Mouse (Mus musculus): Measurements from ENCODE around the gene Arid4b. TPM values are rescaled to one million over a fixed set of nuclear protein-coding genes. Genes with fewer than 3 reads are reported as not detected.
A peak's percentile ranks its signal among the peaks of the same experiment; 100 is the strongest.

Arid4b gene
- total RNA-seq, 2 experiments from 2014 or later = 26.7 to 31.9 TPM

DNA sequence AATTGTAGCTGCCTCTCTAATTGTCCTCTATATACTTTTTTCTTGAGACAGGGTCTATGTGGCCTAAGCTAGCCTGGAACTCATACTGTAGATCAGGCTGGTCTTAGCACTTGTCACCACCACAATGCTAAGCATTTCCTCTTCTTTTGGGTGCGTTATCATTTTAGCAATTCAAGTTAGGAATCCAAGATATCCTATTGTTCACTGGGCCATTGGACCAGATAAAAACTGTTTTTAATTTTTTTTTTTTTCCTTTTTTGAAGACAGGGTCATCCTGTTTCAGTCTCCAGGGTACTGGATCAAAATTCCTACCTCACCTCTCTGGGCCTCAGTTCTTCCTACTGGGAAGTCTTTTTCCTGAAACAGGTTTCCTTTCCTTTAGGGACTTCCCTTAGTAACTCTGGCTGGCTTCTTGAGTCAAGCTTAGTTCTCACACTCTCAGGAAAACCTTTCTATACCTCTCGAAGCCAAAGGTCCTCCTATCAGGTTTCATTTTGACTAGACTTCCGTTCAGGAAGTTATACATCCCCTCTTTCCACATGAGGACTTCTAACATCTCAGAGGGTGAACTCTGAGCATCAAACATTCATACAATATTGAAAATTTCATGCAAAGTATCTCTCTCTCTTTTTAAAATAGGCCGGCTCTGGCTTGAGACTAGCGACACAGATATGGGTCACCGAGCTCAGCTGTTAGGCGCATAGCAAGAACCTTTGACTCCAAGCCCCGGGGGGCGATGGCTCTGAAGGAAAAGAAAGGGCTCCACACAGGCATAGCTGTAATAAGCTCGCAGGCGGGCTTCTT, 621 bp upstream of the Arid4b start:
- DNase-seq = no peak

DNA sequence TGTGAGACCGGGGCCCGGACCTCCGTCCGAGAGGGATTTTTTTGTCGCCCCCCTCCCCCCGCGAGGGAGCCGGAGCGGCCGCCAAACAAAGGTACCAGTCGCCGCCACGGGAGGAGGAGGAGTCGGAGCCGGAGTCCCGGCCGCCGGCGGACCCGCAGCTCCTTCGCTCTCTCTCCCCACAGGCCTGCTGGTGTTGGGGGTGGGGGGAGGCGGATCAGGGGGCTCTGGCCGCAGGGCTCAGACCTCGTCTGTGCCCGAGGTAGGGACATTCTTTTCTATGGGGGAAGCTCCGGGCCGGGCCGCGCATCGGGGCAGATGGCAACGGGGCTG, 875 bp downstream of the Arid4b start:
- DNase-seq = no peak

DNA sequence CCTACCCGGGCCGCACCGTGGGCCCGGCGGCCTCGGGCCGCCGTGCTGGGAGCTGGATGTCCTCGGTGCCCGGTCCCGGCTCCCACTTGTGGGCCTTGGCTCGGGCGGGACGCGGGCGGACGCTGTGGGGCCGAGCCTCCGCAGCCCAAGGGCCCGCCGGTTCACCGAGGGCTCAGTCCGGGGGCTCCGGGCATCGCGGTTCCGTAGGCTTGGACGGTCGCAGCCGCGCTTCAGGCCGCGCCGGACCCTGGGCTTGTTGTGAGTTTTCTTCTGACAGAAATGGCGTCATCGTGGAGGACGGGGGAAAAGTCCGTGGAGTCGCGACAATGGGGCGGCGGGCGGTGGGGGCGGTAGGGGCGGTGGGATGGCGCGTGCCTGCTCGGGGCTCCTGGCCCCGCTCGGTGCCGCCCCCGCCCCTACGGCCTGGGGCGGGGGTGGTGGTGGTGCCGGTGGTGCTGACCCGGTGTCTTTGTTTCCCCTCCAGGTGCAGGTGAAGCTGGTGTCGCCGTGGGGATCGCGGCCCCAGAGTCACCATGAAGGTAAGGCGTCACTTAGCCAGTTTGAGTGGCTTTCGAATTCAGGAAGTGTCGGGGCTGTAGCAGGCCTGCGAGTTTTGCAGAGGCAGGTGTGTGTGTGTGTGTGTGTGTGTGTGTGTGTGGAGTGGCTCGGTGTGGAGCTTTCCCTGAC, 1.5 kb downstream of the Arid4b start:
- DNase-seq = peak; percentile 59

DNA sequence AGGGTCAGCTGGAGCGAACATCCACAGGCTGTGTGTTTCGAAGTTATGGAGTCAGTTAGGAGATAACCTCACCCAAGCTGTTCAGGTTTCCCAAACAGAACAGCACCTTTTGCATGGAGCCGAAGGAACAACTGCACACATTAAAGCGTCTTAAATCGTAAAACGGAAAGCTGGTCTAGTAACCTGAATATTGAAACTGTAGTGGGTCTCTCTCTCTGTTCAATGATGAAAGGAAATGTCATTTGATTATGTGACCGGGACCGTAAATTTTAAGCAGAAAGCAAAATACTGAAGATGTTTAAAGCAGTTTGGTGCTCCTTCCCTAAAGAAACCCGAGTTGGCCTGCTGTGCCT, 2.0 kb downstream of the Arid4b start:
- no peak for DNase-seq

DNA sequence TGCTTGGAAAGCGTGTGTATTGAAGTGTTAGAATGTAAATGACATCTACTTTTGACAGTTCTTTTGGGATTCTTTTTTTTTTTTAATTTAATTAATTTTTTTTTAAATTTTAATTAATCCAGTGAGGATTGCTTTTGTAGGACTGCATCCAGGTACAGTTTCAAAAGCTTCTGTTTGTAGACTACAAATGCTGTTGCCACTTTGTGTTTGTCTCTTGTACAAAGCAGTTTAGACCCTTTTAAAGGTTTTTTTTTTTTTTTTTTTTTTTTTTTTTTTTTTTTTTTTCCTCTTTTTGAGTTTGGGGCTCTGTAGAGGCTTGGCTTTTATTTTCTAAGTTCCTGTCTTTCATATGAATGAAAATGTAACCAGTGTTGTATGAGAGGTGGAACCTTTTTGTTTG, 2.7 kb downstream of the Arid4b start:
- no peak for DNase-seq

DNA sequence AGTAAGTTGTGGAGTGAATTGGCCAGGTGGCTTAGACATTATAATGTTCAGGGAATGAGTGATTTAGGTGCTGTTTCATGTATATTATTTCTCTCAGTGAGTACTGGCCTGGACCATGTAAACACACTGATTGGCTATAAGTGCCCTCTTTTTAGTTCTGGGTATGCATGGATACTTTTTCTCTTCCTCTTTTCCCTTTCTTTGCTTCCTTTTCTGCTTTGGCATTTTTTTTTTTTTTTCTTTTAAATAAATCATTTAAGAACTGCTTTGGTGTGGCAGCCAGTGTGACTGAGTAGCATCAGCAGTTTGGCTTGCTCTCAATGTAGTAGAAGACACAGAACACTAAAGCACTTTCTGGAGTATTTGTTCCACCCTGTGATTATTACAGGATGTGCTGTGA, 5.0 kb downstream of the Arid4b start:
- DNase-seq = no peak

DNA sequence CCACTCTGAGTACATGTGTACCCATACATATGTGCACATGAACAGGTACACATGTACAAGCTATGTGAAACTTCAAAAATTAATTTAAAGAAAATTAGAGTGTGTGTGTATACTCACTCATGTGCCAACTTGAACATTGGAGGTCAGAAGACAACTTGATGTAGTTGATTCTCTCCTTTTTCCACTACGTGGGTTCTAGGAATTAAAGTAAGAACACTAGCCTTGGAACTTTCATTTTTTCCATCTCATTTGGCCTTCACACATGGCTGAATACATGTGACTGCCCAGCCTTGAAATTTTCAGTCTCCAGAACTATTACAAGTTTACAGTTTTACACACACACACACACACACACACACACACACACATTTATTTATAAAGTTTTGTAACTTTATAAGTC, 6.3 kb downstream of the Arid4b start:
- no peak for DNase-seq

DNA sequence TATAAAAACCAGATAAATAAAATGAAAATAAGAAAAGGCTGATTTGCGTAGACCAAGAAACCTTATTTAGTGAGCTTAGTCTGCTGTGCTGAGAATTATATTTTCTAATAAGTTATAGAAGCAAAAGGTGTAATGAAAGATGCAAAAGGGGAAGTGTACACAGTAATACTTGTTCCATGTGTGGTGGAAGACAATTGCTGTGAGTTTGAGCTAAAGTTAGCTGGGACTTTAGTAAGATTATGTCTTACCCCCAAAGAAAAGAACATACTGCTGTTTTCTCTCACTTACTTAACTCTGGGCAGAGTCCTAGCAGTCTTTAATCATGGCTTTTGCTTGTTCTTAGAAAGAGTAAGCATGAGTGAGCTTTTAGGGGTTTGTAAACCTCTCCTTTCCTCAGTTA, 11.3 kb downstream of the Arid4b start:
- DNase-seq = no peak

DNA sequence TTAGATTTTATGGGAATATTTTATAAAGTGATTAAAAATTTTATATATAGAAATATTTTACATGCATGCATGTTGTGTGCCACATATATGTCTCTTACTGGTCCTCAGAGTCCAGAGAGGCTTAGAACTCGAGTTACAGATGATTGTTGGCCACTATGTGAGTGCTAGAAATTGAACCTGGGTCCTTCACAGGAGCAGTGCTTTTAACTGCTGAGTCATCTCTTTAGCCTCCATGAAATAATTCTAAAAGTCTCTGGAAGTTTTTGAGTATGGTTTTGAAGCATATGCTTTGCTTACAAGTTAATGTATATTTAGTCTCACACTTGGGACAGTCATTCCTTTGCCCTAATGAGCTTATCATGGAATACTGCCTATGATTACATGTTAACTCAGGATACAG, 12.3 kb downstream of the Arid4b start:
- no peak for DNase-seq

DNA sequence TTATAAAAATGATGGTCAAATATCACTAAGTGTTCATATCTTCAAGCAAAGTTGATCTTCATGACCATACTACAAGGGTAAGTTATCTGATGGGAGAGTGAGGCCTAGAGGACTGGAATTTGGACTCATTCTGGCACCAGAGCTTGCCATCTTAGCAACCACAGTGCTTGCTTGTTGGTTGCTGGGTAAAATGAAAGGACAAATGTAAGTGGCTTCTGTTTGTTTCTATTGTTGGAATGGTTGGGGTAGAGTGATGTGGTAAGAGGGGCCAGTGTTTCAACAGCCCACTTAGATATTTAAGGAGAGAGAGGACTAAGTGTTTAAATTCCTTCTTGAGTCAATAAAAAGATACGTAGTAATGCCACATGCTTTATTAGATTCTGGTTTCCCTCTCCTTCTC, 25.6 kb downstream of the Arid4b start:
- DNase-seq = peak; percentile 17

DNA sequence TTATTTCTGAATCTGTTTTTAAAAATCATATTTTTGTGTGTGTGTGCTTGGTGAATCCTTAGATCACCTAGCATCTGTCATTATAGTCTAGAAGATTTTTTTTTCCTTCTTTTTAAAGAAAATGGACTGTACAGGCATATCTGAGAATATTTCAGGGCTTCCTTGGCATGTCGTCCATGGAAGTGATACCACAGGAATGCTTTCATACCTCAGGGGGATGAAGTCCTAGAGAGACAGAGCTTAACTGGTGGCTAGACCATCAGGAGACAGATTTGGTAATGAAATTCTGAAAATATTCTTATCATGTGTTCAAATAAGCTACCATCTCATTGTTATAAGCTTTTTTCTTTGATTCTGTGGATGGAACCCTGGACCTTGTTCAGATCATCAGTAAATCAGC, 40.0 kb downstream of the Arid4b start:
- DNase-seq = no peak

DNA sequence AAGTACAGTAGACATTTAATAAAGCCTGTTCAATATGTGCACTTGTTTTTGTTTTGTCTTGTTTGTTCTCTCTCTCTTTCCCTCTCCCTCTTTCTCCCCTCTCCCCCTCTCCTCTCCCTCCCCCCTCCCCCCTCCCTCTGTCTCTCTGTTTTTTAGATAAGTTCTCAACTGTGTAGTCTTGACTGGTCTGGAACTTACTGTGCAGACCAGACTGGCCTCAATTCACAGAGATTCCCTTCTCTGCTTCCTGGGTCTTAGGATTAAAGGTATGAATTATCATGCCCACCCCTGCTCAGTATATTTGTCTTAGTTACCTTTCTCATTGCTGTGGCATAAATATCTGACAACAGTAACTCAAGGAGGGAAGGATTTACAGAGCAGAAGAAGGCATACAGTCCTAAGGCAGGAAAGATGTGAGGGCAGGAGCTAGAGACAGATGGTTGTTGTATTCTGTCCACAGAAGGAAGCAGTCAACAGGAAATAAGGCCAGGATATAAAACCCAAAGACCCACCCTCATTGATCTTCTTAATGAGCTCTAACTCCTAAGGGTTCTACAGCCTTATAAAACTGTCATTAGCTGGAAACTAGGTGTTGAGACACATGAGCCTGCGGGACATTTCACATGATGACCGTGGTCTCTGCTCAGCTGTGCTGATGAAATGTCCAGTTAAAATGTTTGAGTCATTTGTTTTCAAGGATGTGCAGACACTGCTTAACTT, 47.3 kb downstream of the Arid4b start:
- DNase-seq = no peak

DNA sequence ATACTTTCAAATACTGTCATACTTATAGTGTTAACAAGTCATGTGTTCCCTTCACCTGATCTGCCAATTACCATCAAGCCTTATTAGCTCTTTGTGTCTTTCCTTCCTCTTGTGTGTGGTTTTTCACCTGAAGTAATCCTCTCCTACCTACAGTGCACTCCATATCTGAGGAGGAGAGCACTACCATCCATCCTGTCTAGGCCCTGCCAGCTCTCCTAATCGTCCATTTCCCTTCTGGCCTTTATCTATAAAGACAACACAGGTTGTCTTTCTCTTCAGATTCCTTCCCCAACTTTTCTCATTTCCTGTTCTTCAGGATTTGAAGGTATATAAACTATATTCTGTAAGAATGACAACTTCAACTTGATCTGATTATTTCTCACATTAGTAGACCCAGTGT, 48.1 kb downstream of the Arid4b start:
- DNase-seq = no peak

DNA sequence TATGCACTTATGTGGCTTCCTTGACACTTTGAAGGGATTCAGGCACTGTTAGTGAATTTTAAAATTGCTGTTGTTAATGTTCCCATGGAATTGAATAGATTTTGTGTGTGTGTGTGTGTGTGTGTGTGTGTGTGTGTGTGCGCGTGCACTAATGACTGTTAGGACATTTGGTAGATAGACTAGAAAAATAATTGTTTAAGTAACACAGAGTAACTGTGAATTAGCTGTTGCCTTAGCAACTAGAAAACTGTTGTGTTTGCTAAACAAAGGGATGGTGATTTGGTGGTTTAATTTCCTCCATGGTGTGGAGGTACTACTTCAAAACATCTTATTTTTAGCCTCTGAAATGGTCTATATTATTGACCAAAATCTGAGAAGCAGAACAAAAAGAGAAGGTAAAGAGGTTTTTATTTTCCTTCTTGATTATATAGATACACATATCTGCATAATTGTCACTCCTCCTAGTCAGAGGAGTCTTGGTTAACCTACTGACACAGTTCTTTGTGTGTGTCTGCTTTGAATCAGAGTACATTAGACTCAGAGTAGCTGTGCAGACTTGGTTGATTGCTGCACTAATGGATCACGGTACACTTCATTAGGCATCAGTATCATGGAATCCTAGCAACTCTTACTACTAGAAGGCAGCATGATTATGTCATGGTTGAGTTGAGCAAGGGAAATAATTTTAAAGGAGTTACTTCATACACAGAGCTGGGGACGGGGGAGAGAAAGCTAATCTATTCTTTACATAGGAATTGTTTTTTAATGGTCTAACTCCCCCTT, 50.9 kb downstream of the Arid4b start:
- no peak for DNase-seq

DNA sequence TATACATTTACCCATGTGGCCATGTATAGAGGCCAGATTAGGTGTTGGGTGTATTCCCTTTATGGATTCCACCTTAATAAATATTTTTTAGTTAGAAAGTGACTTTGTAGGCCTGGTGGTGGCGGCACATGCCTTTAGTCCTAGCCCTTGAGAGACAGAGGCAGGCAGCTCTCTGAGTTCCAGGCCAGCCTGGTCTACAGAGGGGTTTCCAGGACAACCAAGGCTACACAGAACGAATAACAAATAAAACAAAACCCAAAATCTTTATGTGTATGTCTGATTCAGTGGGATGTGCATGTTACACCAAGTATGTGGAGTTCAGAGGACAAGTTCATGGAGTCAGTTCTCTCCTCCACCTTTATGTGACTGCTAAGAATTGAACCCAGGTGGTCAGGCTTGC, 52.8 kb downstream of the Arid4b start:
- no peak for DNase-seq

DNA sequence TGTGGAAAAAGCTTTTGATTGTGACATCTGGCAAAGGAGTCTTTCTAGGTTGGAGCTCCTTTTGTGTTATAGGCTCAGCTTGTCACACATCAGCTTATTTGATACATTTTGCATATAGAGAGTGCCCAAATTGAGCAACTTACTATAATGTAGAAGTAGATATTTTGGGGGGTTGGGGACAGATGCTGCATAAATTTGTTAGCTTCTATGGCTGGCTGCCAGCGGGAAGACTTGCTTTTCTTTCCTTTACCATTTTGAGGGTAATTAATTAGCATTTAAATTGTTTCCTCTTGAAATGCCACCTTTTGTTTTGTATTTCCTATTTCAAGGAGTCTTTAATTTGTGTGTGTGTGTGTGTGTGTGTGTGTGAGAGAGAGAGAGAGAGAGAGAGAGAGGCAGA, 68.6 kb downstream of the Arid4b start:
- DNase-seq = no peak

DNA sequence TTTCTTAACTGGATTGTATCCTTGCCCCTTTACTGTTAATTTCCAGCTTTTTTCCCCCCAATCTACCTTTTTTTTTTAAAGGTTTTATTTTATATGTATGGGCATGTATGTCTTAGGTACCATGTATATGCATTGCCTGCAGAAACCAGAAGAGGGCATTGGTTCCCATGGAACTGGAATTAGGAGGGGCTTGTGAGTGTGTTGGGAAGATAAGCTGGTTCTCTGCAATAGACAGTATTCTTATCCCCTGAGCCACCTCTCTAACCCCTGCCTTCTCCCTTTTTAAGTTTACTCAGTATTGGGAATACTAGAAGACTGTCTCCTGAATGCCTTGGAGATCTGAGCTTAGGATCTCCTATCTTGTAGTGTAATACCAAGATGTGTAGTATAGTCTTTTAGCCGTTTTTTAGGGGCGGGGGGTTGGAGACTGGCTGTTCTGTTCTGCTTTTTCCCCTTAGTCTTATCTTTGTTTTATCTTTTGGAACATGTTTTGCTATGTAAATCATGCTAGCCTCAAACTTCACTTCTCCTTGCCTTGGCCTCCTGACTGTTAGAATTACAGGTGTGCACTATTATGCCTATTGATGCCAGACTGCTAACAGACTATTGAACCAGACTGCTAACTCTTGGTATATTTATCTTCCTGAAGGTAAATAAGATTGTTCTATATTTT, 79.4 kb downstream of the Arid4b start:
- no peak for DNase-seq

DNA sequence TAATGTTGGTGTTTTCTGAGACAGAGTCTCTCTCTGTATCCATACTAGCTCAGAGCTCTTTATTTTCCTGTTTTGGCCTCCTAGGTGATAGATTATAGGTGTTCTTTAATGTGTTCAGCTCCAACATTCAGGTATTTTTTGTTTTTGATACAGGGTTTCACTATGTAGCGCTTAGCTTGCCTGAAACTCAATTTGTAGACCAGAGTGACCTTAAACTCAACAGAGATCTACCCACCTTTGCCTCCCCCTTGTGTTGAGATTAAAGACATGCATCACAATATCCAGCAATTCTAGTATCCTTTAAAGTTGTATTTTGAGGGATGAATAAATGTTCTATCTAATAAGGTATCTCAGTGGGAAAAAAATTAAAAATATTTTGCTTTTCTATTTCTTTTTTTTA, 115.0 kb downstream of the Arid4b start:
- DNase-seq = no peak

DNA sequence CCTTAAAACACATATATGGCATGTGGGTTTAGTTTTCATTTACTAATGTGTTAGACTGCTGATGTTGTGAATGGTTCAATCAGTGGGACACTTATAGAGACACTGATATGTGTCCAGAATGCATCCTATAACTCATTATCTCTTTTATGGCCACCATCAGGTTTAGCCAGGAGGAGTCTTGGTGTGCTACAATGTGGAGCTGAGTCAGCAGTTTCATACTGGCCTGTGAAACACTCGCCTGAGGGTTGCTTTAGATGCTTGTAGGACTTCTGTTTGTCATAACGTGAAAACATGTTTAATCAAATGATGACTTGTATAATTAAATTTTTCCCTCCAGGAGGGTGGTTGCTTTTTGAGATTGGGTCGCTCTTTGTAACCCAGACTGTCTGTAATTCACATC, 116.6 kb downstream of the Arid4b start:
- DNase-seq = no peak

DNA sequence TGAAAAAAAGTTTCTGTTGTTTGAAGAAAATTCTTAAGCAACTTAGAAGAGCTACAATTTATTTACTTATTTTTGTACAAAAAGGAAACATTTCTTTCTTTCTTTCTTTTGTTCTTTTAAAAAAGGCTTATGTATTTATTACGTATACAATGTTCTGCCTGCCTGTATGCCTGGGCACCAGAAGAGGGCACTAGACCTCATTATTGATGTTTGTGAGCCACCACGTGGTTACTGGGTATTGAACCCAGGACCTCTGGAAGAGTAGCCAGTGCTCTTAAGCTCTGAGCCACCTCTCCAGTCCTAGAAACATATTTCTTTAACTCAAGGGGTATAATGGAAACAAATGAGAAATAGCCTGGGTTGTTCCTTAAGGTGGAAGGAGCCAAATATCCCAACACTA, 182.9 kb downstream of the Arid4b start:
- DNase-seq = no peak
